Mouse (Mus musculus) lung, embryonic 14.5 days (tissue): ENCODE measurements around the gene Cdc42se2. TPM values are rescaled to one million over a fixed set of nuclear protein-coding genes. Genes with fewer than 3 reads are reported as not detected.

Experiments used
- ATAC-seq: fragments of 200-750 bp; cut with Nextera tagmentation; 2 replicates; pipeline ENCODE4 v1.8.0; 2017; ENCODE audit warnings: mild to moderate bottlenecking, moderate TSS enrichment, moderate library complexity; ENCODE audit not compliant: insufficient read depth
- DNase-seq: peaks from one replicate; pipeline ENCODE4 v3.0.0-alpha.2; 2015
- H3K27ac ChIP-seq: fragments of 300-500 bp; sonication (generic); 2 replicates; pipeline ENCODE4 v1.5.1; 2014; ENCODE audit warnings: low read depth, mild to moderate bottlenecking, moderate library complexity
- H3K27me3 ChIP-seq: fragments of 300-500 bp; sonication (generic); 2 replicates; pipeline ENCODE4 v1.6.1; 2014; ENCODE audit warnings: low read length, control low read depth; ENCODE audit not compliant: insufficient read depth
- H3K36me3 ChIP-seq: fragments of 300-500 bp; sonication (generic); 2 replicates; pipeline ENCODE4 v1.6.1; 2014; ENCODE audit warnings: control low read depth; ENCODE audit not compliant: insufficient read depth
- H3K4me1 ChIP-seq: fragments of 300-500 bp; sonication (generic); 2 replicates; pipeline ENCODE4 v1.6.1; 2014; ENCODE audit warnings: antibody characterized with exemption, control low read depth; ENCODE audit not compliant: insufficient read depth
- H3K4me2 ChIP-seq: fragments of 300-500 bp; sonication (generic); 2 replicates; pipeline ENCODE4 v1.6.1; 2014; ENCODE audit warnings: mild to moderate bottlenecking
- H3K4me3 ChIP-seq: fragments of 300-500 bp; sonication (generic); 2 replicates; pipeline ENCODE4 v1.5.1; 2014; ENCODE audit warnings: low read depth, low read length
- H3K9ac ChIP-seq: fragments of 300-500 bp; sonication (generic); 2 replicates; pipeline ENCODE4 v1.6.1; 2014
- H3K9me3 ChIP-seq: fragments of 300-500 bp; sonication (generic); 2 replicates; pipeline ENCODE4 v1.6.1; 2016; ENCODE audit warnings: low read depth, low read length, control low read depth
- CTCF ChIP-seq: IDR thresholded peaks from 2 replicates; pipeline ENCODE4 v1.5.1; 2016; ENCODE audit warnings: antibody characterized with exemption, low read depth
- WGBS: fragments of 180-500 bp; shearing (Covaris S2); extraction: QIAGEN DNeasy Blood & Tissue Kit; methylation state at CpG from one replicate; pipeline ENCODE4 v1.1.7; 2014; 5-methylcytosine and 5-hydroxymethylcytosine counted together
- polyA plus RNA-seq: library from polyadenylated mRNA; unstranded; fragments of >200 nt; fragmentation: Nextera tagmentation; extraction: Ambion mirVana; gene quantifications from 2 replicates; pipeline ENCODE4 v1.2.1, GENCODE M21; 2014

The Cdc42se2 gene
- polyA plus RNA-seq, 1 experiment from 2014 or later, result 90.0 TPM

DNA sequence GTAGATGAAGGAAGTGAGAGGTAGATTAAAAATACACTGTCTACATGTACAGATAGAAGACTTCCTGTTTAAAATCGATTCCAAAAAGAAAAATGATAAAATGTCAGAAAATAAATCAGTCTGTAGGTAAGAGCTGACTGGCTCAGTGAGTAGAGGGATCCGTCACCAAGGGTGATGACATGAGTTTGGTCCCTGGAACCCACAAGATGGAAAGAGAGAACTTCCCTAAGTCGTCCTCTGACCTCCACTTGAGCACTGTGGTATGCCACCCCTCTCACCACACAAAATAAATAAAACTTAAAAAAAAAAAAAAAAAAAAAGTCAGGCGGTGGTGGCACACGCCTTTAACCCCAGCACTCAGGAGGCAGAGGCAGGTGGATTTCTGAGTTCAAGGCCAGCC is 50.6 kb downstream of the Cdc42se2 start:
- Histone ChIP-seq H3K9me3 (no peaks in the 10 kb centered on the region), H3K4me3 (no peak overlapping the region), H3K27me3 (no peaks in the 10 kb centered on the region), H3K27ac (no peak overlapping the region), H3K4me2 (no peak overlapping the region), H3K4me1 (no peaks in the 10 kb centered on the region), H3K36me3 (peaks cover 27% of the 10 kb centered on the region; the same call in 1 of the 2 replicates), H3K9ac (no peak overlapping the region)
- TF ChIP-seq CTCF, result no peak
- ATAC-seq (no peak), DNase-seq (no peak)
- WGBS, result 79% methylated on average over 5 of the region's 5 CpGs

DNA sequence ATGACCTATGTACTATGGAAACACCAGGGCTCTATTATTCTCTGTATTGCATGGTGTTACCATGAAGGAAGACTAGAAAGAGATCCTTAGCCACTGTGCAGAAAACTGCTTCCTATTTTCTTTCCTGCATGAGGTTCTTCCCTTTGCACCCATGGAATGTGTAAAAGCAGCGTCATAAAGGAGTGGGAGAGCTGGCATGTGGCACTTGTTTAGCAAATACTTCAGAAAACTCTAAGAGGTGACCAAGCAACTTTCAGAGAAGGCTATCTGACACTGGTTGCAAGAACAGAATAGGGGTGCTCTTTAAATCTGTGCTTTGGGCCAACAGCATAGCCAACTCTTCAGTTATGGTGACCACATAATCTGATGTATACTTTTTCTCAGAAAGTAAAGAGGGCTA is 52.4 kb downstream of the Cdc42se2 start:
- Histone ChIP-seq H3K27me3 (no peaks in the 10 kb centered on the region), H3K4me2 (no peak overlapping the region), H3K36me3 (peaks cover 30% of the 10 kb centered on the region; the same call in 1 of the 2 replicates), H3K4me1 (no peaks in the 10 kb centered on the region), H3K9ac (no peak overlapping the region), H3K27ac (no peak overlapping the region), H3K4me3 (no peak overlapping the region), H3K9me3 (no peaks in the 10 kb centered on the region)
- no peak for TF ChIP-seq CTCF
- WGBS, result 68% methylated on average over 1 of the region's 1 CpGs
- no peak for DNase-seq
- no peak for ATAC-seq

DNA sequence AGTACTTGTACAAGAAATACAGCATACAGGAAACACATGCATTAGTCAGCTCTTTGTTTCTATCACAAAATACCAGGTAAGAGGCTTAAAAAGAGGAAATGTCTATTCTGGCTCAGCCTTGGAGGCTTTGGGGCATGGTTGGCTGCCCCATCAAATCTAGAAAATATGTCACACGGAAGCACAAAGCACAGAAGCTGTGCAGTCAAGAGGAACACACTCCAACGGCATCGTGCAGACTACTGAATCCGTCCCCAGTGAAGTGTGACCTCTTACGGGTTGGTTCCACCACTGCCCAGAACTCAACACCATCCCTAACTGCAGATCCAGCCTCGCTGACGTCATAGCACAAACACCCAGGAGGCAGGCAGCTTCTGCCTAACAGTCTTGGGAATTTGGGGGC is 53.9 kb downstream of the Cdc42se2 start:
- Histone ChIP-seq H3K27ac (no peak overlapping the region), H3K4me1 (no peaks in the 10 kb centered on the region), H3K4me3 (no peak overlapping the region), H3K9ac (no peak overlapping the region), H3K4me2 (no peak overlapping the region), H3K27me3 (no peaks in the 10 kb centered on the region), H3K36me3 (peaks cover 29% of the 10 kb centered on the region; the same call in 1 of the 2 replicates), H3K9me3 (no peaks in the 10 kb centered on the region)
- DNase-seq, result no peak
- WGBS, result 79% methylated on average over 7 of the region's 7 CpGs
- TF ChIP-seq CTCF, result no peak
- ATAC-seq, result no peak

DNA sequence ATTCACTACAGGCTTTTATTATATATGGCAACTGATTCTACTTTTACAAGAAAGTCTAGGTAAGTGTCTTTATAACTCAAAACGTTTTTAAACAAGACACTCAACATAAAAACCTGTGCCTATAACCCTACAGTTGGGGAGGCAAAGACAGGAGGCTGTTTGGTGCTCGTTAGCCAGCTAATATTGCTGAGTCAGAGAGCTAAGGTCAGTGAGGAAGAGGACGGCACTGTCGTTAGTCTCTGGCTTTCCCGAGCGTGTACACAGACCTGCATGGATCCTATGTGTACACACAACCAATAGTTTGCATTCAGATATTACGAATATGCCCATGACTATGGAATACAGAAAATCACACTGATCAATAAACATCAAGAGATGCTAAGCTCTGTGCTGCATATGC is 56.1 kb downstream of the Cdc42se2 start:
- Histone ChIP-seq H3K27ac (no peak overlapping the region), H3K9me3 (no peaks in the 10 kb centered on the region), H3K4me3 (no peak overlapping the region), H3K9ac (no peak overlapping the region), H3K36me3 (peaks cover 29% of the 10 kb centered on the region; the same call in 1 of the 2 replicates), H3K4me2 (no peak overlapping the region), H3K4me1 (no peaks in the 10 kb centered on the region), H3K27me3 (no peaks in the 10 kb centered on the region)
- DNase-seq (no peak), ATAC-seq (no peak)
- 86% methylated on average over 7 of the region's 7 CpGs for WGBS
- no peak for TF ChIP-seq CTCF

DNA sequence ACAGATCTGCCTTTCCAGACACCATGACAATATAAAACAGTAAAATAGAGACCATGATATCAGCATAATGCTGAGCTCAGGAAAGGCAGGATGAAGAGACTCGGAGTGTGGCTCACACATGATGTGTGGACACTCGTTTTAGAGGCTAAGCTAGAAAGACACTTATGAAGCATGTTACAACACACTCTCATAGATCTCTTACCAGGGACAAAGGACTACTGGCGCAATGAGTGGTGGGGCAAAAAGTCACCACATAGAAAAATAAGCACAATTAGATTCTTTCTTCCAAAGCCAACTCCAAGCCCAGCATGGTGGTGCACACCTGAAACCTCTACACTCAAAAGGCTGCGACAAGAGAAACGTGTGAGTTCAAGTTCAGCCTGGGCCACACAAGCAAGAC is 56.5 kb downstream of the Cdc42se2 start:
- H3K4me3 ChIP-seq, result no peak overlapping the region
- no peaks in the 10 kb centered on the region for H3K9me3 ChIP-seq
- WGBS, result 86% methylated on average over 5 of the region's 5 CpGs
- no peak overlapping the region for H3K27ac ChIP-seq
- H3K36me3 ChIP-seq, result peaks cover 33% of the 10 kb centered on the region; the same call in 1 of the 2 replicates
- ATAC-seq, result no peak
- H3K4me2 ChIP-seq, result no peak overlapping the region
- DNase-seq, result no peak
- no peak for TF ChIP-seq CTCF
- no peaks in the 10 kb centered on the region for H3K4me1 ChIP-seq
- no peaks in the 10 kb centered on the region for H3K27me3 ChIP-seq
- no peak overlapping the region for H3K9ac ChIP-seq

DNA sequence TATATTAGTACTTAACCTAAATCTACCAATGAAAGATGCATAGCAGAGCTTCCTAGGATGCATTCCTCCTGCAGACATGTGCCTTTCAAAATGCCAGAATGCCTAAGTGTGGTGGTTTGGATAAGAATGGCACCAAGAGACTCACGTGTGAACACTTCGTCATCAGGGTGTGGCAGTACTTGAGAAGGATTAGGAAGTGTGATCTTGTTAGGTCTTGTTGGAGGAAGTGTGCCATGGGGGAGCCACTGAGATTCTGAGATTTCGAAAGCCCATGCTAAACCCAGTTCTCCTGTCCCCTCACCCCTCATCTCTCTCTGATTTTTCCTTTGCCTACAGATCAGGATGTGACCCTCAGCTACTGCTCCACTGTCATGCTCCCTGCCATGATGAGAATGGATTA is 58.2 kb downstream of the Cdc42se2 start:
- H3K4me2 ChIP-seq, result no peak overlapping the region
- 80% methylated on average over 3 of the region's 3 CpGs for WGBS
- no peak overlapping the region for H3K9ac ChIP-seq
- H3K4me3 ChIP-seq, result no peak overlapping the region
- no peaks in the 10 kb centered on the region; the same call in 1 of the 2 replicates for H3K4me1 ChIP-seq
- DNase-seq (no peak), ATAC-seq (no peak)
- H3K9me3 ChIP-seq, result no peaks in the 10 kb centered on the region
- H3K27ac ChIP-seq, result no peak overlapping the region
- peaks cover 29% of the 10 kb centered on the region; the same call in 1 of the 2 replicates for H3K36me3 ChIP-seq
- H3K27me3 ChIP-seq, result no peaks in the 10 kb centered on the region
- TF ChIP-seq CTCF, result no peak

DNA sequence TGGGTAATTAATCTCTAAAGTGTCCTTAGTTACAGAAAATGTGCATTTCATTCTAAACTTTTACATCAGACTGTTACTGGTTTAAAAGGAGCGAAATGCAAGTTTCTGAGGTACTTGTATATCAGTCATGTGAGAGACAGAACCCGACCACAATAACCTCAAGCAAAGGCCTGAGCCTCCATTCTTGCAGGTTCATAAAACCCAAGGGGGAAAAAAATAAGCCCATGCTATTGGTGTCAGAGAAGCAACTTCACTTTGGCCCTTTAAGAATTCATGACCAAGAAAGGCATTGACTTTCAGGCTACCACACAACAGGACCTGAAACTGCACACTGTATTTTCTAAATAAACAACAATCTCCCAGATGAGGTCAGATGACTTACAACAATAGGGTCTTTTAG is 59.1 kb downstream of the Cdc42se2 start:
- Histone ChIP-seq H3K4me2 (no peak overlapping the region), H3K27me3 (no peaks in the 10 kb centered on the region), H3K27ac (no peak overlapping the region), H3K36me3 (peaks cover 33% of the 10 kb centered on the region; the same call in 1 of the 2 replicates), H3K9ac (no peak overlapping the region), H3K9me3 (no peaks in the 10 kb centered on the region), H3K4me3 (no peak overlapping the region), H3K4me1 (no peaks in the 10 kb centered on the region; the same call in 1 of the 2 replicates)
- DNase-seq, result no peak
- 96% methylated on average over 2 of the region's 2 CpGs for WGBS
- ATAC-seq, result no peak
- TF ChIP-seq CTCF, result no peak
